9 mouse cellular contexts compared by ENCODE assay signal in genomic region chr4:57866990-57867389, GRCm38 (mm10). TPM values are rescaled to one million over a fixed set of nuclear protein-coding genes. Genes with fewer than 3 reads are reported as not detected.
DNase-seq lines count a peak whose midpoint lies in the region; ATAC-seq and TF ChIP-seq lines count a peak whose summit lies in the region.
"Had no signal": no experiment of that assay in that cellular context is flagged by ENCODE, and none has a peak within 500 bp of the region (broad histone marks: within the 10 kb centered on the region; RNA-seq: fewer than 3 reads in every experiment).

No protein-coding gene starts in this region.

- no peak overlapping the region for H3K9ac ChIP-seq in heart, embryonic 15.5 days
- no peak overlapping the region for H3K9ac ChIP-seq in neural tube, embryonic 12.5 days

- peaks cover 4% of the 10 kb centered on the region; the same call in 1 of the 2 replicates for H3K36me3 ChIP-seq in heart, embryonic 15.5 days
- no peaks in the 10 kb centered on the region for H3K36me3 ChIP-seq in neural tube, embryonic 12.5 days

- H3K4me2 ChIP-seq in heart, embryonic 15.5 days, result no peak overlapping the region
- 0 out of 2 replicates have a peak overlapping the region, but pooled peaks have one; percentile 2 for H3K4me2 ChIP-seq in neural tube, embryonic 12.5 days (replicated peaks)

- no peaks in the 10 kb centered on the region for H3K27me3 ChIP-seq in heart, embryonic 15.5 days
- no peaks in the 10 kb centered on the region for H3K27me3 ChIP-seq in neural tube, embryonic 12.5 days (replicated peaks)

- no peak for ATAC-seq in heart, embryonic 15.5 days (replicated peaks; ENCODE audit: insufficient number of reproducible peaks, insufficient read depth, low FRiP score, low read depth)
- ATAC-seq in neural tube, embryonic 12.5 days (ENCODE audit: low FRiP score, low read depth), result no peak

- peaks cover 28% of the 10 kb centered on the region for H3K4me1 ChIP-seq in heart, embryonic 15.5 days (replicated peaks)
- H3K4me1 ChIP-seq in neural tube, embryonic 12.5 days, result peaks cover 9% of the 10 kb centered on the region
- peaks cover 25% of the 10 kb centered on the region; the same call in 1 of the 2 replicates for H3K4me1 ChIP-seq in brown adipose tissue, adult 24 weeks (ENCODE audit: control insufficient read depth, insufficient read depth, insufficient read length, low read length)
- H3K4me1 ChIP-seq in olfactory bulb, adult 2 months (ENCODE audit: control insufficient read depth, insufficient read depth, low read length), result peaks cover 6% of the 10 kb centered on the region; the same call in 1 of the 2 replicates

- no peak for TF ChIP-seq POLR2A in olfactory bulb, adult 2 months (IDR thresholded peaks at IDR 0.05; ENCODE audit: insufficient read depth, low read depth, low read length)

- H3K27ac ChIP-seq in heart, embryonic 15.5 days, result peak overlapping the region; percentile 40
- no peak overlapping the region for H3K27ac ChIP-seq in neural tube, embryonic 12.5 days
- H3K27ac ChIP-seq in brown adipose tissue, adult 24 weeks (replicated peaks; ENCODE audit: low read depth, low read length), result peak overlapping the region; percentile 79
- H3K27ac ChIP-seq in olfactory bulb, adult 2 months (ENCODE audit: insufficient read depth, low read depth, low read length), result peak overlapping the region; percentile 73; the same call in 1 of the 2 replicates

- no peaks in the 10 kb centered on the region for H3K9me3 ChIP-seq in heart, embryonic 15.5 days (replicated peaks)
- H3K9me3 ChIP-seq in neural tube, embryonic 12.5 days, result no peaks in the 10 kb centered on the region

- WGBS in heart, embryonic 15.5 days, result 52% methylated on average over 9 of the region's 9 CpGs
- WGBS in neural tube, embryonic 12.5 days, result 65% methylated on average over 9 of the region's 9 CpGs
- WGBS in olfactory bulb, adult 2 months, result 13% methylated on average over 9 of the region's 9 CpGs

- H3K4me3 ChIP-seq in heart, embryonic 15.5 days, result no peak overlapping the region
- no peak overlapping the region for H3K4me3 ChIP-seq in neural tube, embryonic 12.5 days
- no peak overlapping the region; the same call in 1 of the 2 replicates for H3K4me3 ChIP-seq in brown adipose tissue, adult 24 weeks (ENCODE audit: insufficient read depth, low read depth, low read length)
- H3K4me3 ChIP-seq in olfactory bulb, adult 2 months (ENCODE audit: insufficient read depth, low read depth, low read length), result no peak overlapping the region

- no peak for DNase-seq in heart, adult 8-10 months (ENCODE audit: low spot score)
- DNase-seq in neural tube, embryonic 10.5 days (ENCODE audit: extremely low spot score, low spot score), result no peak
- DNase-seq in gastrocnemius, postnatal 4 days (ENCODE audit: low spot score in 2 of 2), result no peak
- DNase-seq: cerebellum, adult 11-12 months; kidney, adult 8-10 months had no signal

- TF ChIP-seq CTCF in olfactory bulb, adult 2 months (IDR thresholded peaks at IDR 0.05; ENCODE audit: insufficient read depth, low read depth, low read length), result no peak

RNA-seq across cellular contexts. Expression of gene D630039A03Rik, which starts 49.1 kb away (rescaled TPM):
- 0.06 and 0.38 TPM in 2 replicates for polyA plus RNA-seq in heart, embryonic 15.5 days (2015; fragmentation: Nextera tagmentation; extraction: Ambion mirVana)
- under 1 TPM; 0.09 to 0.25 (median 0.18) TPM for total RNA-seq in heart, adult 8-10 months (2022)
- polyA plus RNA-seq in neural tube, embryonic 12.5 days (2016; fragmentation: Nextera tagmentation; extraction: Ambion mirVana), result 0.40 and 0.52 TPM in 2 replicates
- not detected in 2 replicates for polyA plus RNA-seq in brown adipose tissue, adult 24 weeks (2012; ENCODE audit: insufficient read depth, insufficient read length, missing spikeins)
- not detected in 2 replicates for polyA plus RNA-seq in olfactory bulb, adult 2 months (2012; ENCODE audit: insufficient read depth, insufficient read length, low replicate concordance, missing spikeins)
- total RNA-seq in gastrocnemius, postnatal 4 days (2021), result not detected
